Mouse (Mus musculus) E14TG2a.4 (cell line): ENCODE measurements around the gene Sphk2.

Source experiments
- H3K27me3 ChIP-seq: 2 replicates; pipeline ENCODE4 v1.6.1; 2014; ENCODE audit warnings: low read length, control low read depth; ENCODE audit not compliant: insufficient read depth
- H3K36me3 ChIP-seq: 2 replicates; pipeline ENCODE4 v1.6.1; 2014; ENCODE audit warnings: low read length, control low read depth; ENCODE audit not compliant: insufficient read depth
- H3K4me1 ChIP-seq: replicated peaks from 2 replicates; pipeline ENCODE4 v1.6.1; 2014; ENCODE audit warnings: low read depth, low read length, control low read depth
- H3K4me3 ChIP-seq: replicated peaks from 2 replicates; pipeline ENCODE4 v1.5.1; 2014; ENCODE audit warnings: mild to moderate bottlenecking, low read length
- H3K9me3 ChIP-seq: 2 replicates; pipeline ENCODE4 v1.6.1; 2014; ENCODE audit warnings: low read length, control low read depth
- CTCF ChIP-seq: conservative IDR thresholded peaks from 2 replicates; pipeline ENCODE4 v1.5.1; 2014; ENCODE audit warnings: low read length
- NANOG ChIP-seq: IDR thresholded peaks from 2 replicates; pipeline ENCODE4 v1.6.1; 2014; ENCODE audit warnings: borderline replicate concordance, low read length, mixed read lengths
- POU5F1 ChIP-seq: IDR thresholded peaks from 2 replicates; pipeline ENCODE4 v1.6.1; 2014; ENCODE audit warnings: low read length, borderline replicate concordance

Sphk2 gene

DNA sequence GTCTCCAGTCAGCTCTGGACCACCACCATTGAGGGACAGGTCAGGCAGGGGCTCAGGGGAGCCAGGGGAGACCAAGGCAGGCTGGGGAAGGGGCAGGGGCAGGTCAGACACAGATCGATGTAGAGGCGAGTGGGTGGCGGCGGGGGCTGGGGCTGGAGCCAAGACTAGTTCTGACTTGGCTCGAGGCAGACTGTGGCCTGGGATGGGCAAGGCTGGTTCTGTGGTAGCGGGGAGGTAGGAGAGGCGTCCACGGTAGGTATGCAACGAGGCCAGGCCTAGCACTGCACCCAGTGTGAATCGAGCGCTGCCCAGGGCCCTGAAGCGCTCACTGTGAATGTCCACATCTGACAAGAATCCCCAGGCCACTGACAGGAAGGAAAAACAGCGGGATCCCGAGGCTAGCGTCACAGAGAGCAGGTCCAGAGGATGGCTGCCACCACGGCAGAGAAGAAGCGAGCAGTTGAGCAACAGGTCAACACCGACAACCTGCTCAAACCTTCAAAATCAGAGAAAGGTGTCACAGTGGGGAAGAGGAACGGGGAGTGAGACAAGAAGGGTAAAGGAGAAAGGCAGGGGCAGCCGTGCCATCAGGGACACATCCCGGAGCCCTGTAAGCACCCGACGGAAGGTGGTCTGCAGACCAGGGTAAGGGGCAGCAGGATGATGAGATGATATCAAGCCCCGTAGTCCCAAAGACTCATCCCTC is 6.3 kb downstream of the Sphk2 start:
- H3K4me1 ChIP-seq = peaks cover 89% of the 10 kb centered on the region
- peak overlapping the region; percentile 49 for H3K4me3 ChIP-seq
- peaks cover 67% of the 10 kb centered on the region for H3K36me3 ChIP-seq
- TF ChIP-seq CTCF (no peak), POU5F1 (no peak), NANOG (no peak)
- H3K27me3 ChIP-seq = no peaks in the 10 kb centered on the region
- no peaks in the 10 kb centered on the region for H3K9me3 ChIP-seq

DNA sequence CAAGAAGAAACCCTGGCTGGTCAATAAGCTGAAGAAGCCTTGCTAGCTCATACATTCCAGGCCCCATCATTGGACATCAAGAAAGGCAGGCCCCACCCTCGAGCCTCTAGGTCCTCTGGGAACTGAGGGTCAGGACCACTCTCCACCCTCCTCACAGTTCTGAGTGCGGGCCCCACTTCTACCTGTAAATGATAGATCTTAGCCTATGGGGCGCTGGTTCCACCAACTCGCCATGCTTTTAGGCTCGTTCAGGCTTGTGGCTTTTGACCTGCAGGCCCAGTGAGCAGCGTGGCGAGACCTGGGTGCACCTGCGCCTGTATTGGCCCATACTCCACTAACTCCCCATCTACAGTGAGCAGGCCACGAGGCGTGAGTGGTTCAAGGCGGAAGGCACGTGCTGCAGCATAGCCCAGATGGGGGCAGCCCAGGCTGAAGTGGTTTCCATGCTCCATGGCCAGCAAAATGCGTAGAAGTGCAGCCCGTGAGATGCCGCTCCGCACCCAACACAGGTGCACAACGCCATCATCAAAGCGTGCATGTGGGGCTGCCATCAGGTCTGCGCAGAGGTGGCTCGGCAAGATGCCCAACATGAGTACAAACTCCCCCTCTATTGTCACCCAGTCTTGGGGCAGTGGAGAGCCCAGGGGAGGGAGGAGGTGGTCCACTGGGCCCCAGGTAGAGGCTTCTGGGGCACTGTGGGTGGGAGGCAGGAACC is 7.2 kb downstream of the Sphk2 start:
- no peak for TF ChIP-seq CTCF
- no peak for TF ChIP-seq POU5F1
- TF ChIP-seq NANOG = no peak
- Histone ChIP-seq H3K4me1 (peaks cover 88% of the 10 kb centered on the region), H3K36me3 (peaks cover 62% of the 10 kb centered on the region), H3K4me3 (peak overlapping the region; percentile 49), H3K27me3 (no peaks in the 10 kb centered on the region), H3K9me3 (no peaks in the 10 kb centered on the region)

DNA sequence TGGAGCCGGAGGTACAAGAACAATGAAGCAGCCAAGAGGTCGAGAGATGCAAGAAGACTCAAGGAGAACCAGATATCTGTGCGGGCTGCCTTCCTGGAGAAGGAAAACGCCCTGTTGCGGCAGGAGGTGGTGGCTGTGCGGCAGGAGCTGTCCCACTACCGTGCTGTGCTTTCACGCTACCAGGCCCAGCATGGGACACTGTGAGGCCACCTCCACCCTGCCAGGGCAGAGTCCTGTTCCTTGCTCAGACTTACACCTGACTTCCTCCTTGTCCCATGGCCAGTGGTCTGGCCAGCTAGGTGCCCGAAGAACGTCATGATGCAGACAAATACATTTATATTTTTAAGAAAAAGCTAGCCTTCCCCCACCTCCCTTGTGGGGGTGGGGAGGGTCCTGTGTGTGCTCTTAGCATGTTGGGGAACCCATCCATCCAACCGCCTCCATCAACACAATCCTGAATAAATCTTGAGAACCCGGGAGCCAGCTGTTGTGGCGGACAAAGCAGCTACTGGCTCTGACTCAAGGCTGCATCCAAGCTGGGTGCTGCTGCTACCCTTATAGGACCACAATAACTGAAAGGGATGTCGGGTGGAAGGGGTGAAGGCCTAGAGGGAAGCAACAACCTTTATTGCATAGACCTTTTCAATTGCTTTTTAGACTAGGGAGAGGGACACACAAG is 8.0 kb downstream of the Sphk2 start:
- Histone ChIP-seq H3K27me3 (no peaks in the 10 kb centered on the region), H3K4me3 (peak overlapping the region; percentile 4; the same call in 1 of the 2 replicates), H3K9me3 (no peaks in the 10 kb centered on the region), H3K36me3 (peaks cover 62% of the 10 kb centered on the region), H3K4me1 (peaks cover 91% of the 10 kb centered on the region)
- TF ChIP-seq NANOG = no peak
- TF ChIP-seq POU5F1 = no peak
- TF ChIP-seq CTCF = no peak

DNA sequence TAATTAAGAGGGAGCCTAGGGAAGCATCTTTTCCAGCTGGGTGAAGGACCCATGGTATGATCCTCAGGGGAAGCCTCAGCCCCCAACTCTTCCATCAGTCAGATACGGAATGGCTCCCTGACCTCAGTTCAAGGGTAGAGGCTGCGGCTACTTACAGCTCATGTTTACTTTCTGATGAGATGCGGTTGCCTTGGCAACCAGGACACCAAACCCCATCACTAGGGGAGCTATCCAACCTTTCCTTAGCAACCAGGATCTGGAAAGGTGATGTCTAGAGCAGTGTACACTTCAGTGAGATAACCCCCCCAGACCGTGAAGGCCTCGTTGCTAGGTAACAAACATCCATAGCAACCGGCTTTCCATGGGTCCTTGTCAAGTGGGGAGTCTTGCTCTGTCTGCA is 8.8 kb downstream of the Sphk2 start:
- no peak for TF ChIP-seq CTCF
- no peak for TF ChIP-seq POU5F1
- TF ChIP-seq NANOG = no peak
- H3K9me3 ChIP-seq = no peaks in the 10 kb centered on the region
- peaks cover 89% of the 10 kb centered on the region for H3K4me1 ChIP-seq
- H3K27me3 ChIP-seq = no peaks in the 10 kb centered on the region
- peaks cover 59% of the 10 kb centered on the region for H3K36me3 ChIP-seq
- peak overlapping the region; percentile 96; the same call in 1 of the 2 replicates for H3K4me3 ChIP-seq

DNA sequence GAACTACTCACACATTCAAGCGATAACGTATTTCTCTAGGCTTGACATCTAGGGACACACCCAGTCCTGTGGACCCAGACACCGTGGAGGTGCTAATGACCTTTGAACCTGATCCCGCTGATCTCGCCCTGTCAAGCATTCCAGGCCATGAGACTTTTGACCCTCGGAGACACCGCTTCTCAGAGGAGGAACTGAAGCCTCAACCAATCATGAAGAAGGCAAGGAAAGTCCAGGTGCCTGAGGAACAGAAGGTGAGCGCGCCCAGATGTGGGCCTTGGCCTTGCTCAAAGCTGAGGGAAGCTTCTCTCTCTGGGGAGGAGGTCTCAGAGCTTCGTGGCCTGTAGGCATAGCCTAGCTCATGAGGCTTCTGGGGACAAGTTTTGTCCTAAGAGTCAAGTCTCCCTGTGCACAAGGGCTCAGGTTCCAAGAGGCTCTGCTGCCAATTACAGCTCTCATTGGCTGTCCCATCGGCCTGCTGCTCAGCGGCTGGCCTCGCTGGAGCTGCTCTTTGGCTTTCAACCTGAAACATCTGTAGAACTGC is 9.5 kb downstream of the Sphk2 start:
- peaks cover 88% of the 10 kb centered on the region for H3K4me1 ChIP-seq
- H3K9me3 ChIP-seq = no peaks in the 10 kb centered on the region
- H3K4me3 ChIP-seq = peak overlapping the region; percentile 96
- no peak for TF ChIP-seq POU5F1
- no peak for TF ChIP-seq NANOG
- no peak for TF ChIP-seq CTCF
- peaks cover 52% of the 10 kb centered on the region for H3K36me3 ChIP-seq
- no peaks in the 10 kb centered on the region for H3K27me3 ChIP-seq

DNA sequence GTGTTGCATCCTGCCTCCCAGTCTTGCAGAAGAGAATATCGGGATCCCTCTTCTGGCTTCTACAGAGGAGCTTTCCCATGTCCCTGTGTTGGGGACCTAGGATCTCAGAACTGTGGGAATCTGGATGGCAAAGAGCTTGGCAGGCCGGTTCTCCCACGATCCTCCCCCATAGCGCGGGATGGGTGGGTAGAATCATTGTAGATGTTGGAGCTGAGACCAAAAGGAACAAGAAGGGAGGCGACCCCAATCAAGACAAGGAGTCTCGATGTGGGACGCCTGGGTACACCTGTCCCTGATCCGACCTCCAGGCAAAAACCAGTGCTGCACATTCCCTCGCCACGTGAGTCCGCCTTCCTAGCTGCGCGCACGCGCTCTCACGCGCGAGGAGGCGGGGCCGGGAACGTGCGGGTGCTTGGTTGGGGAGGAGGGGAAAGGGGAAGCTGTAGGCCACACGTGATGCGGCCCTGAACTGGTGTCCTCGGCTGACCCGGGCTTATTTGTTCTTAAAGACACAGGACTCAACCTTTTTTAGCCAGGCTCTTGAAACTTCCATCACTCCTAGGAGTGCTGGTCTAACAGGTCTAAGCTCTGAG is 10.3 kb downstream of the Sphk2 start:
- no peaks in the 10 kb centered on the region for H3K9me3 ChIP-seq
- H3K27me3 ChIP-seq = 0 out of 2 replicates have a peak, but pooled peaks cover 4% of the 10 kb centered on the region
- H3K4me1 ChIP-seq = peaks cover 88% of the 10 kb centered on the region
- peaks cover 43% of the 10 kb centered on the region for H3K36me3 ChIP-seq
- peak overlapping the region; percentile 96 for H3K4me3 ChIP-seq
- TF ChIP-seq CTCF (no peak), NANOG (no peak), POU5F1 (no peak)

DNA sequence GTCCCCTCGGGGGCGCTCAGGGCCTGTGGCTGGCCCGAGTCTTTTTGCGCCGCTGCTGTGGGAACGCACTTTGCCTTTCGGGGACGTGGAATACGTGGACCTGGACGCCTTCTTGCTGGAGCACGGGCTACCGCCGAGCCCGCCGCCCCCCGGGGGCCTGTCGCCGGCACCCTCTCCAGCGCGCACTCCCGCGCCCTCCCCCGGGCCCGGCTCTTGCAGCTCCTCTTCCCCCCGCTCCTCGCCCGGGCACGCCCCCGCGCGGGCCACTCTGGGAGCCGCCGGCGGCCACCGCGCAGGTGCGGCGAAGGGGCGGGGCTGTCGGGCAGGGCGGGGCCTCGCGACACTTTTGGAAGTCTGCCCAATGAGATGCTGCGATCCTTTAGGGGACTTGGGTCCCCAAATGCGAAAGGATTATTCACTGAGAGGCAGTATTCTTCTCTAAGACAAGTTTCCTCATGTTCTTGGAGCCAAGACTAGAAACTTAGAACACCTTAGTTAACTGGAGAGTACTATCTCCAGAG is 11.0 kb downstream of the Sphk2 start:
- peaks cover 85% of the 10 kb centered on the region for H3K4me1 ChIP-seq
- H3K36me3 ChIP-seq = peaks cover 37% of the 10 kb centered on the region
- no peak for TF ChIP-seq CTCF
- no peak for TF ChIP-seq POU5F1
- TF ChIP-seq NANOG = no peak
- H3K9me3 ChIP-seq = no peaks in the 10 kb centered on the region
- H3K4me3 ChIP-seq = peak overlapping the region; percentile 96
- 0 out of 2 replicates have a peak, but pooled peaks cover 4% of the 10 kb centered on the region for H3K27me3 ChIP-seq

DNA sequence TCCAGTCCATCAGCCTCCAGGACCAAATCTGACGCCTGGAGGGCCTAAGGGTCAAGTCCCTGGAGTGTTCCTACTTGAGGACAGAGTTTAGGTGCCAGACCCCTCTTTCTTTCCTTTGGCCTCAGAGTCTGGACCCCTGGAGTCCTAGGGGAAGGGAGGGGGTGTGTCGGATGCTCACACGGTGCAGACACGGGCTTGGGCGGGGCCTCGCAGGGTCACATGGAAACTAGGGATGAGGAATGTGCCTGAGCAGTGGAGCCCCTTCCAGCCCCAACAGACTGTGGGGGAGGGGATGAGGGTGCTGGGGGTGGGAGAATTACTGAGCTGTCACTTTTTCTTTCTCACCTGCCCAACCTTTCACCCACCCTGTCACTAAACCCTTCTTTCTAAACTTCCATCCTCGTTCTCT is 11.9 kb downstream of the Sphk2 start:
- TF ChIP-seq NANOG = no peak

More for the DNA sequence above, 11.9 kb downstream of the Sphk2 start:
- peaks cover 28% of the 10 kb centered on the region for H3K36me3 ChIP-seq
- peak overlapping the region; percentile 96 for H3K4me3 ChIP-seq
- H3K4me1 ChIP-seq = peaks cover 85% of the 10 kb centered on the region
- no peaks in the 10 kb centered on the region for H3K9me3 ChIP-seq
- H3K27me3 ChIP-seq = 0 out of 2 replicates have a peak, but pooled peaks cover 4% of the 10 kb centered on the region
